Mouse (Mus musculus) inflammation-experienced regulatory T-cells, adult 6 months (primary cell): ENCODE measurements around the gene Sh3bgrl3. TPM values are rescaled to one million over a fixed set of nuclear protein-coding genes. Genes with fewer than 3 reads are reported as not detected.
A peak's percentile ranks its signal among the peaks of the same experiment; 100 is the strongest.

Experiments used
- ATAC-seq: one replicate; pipeline ENCODE4 v1.8.0; 2017
- polyA plus RNA-seq, 3 experiments: library from polyadenylated mRNA; unstranded; fragments of 100-300 nt; shearing (Covaris generic); gene quantifications; one replicate each; pipeline ENCODE4 v1.2.1; 2017

Sh3bgrl3 gene
- polyA plus RNA-seq, 3 experiments from 2014 or later, result 884 to 1,358 (median 1,179) TPM

DNA sequence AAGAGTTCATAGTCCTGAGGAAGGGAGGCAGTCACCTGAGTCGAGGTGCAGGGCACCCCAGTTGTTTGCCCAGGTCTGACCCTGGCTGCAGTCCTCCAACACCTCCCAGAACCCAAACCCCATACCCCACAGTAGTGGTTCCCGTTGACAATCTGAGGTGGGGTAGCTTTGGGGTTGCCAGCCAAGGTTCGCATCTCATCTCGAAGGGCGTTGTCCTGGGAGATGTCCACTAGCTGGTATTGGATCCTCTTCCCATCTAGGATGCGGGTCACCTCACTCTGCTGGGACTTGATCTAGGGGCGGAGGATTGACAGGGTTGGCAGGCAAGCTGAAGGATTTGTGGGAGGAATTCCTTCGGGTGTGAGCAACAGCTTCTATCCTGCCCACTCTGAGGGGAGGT is 796 bp downstream of the Sh3bgrl3 start:
- no peak for ATAC-seq

DNA sequence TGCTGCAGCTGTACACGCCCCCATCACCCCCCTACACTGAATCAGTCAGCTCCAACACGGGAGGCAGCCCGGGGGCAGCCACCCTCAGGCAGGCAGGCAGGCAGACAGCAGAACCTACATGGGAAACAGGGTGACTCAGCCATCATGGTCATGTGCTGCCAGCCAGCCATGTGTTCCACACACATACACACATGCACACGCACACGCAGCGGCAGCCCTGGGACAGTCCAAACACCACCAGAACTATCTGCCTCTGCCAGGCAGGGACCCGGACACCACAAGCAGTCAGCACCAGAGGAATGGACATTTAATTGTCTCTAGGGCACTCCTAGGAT is 1.5 kb downstream of the Sh3bgrl3 start:
- no peak for ATAC-seq

- no peak for ATAC-seq
Measured at GRCm38 (mm10) chr4:134126300-134127120, 2.1 kb downstream of the Sh3bgrl3 start.

DNA sequence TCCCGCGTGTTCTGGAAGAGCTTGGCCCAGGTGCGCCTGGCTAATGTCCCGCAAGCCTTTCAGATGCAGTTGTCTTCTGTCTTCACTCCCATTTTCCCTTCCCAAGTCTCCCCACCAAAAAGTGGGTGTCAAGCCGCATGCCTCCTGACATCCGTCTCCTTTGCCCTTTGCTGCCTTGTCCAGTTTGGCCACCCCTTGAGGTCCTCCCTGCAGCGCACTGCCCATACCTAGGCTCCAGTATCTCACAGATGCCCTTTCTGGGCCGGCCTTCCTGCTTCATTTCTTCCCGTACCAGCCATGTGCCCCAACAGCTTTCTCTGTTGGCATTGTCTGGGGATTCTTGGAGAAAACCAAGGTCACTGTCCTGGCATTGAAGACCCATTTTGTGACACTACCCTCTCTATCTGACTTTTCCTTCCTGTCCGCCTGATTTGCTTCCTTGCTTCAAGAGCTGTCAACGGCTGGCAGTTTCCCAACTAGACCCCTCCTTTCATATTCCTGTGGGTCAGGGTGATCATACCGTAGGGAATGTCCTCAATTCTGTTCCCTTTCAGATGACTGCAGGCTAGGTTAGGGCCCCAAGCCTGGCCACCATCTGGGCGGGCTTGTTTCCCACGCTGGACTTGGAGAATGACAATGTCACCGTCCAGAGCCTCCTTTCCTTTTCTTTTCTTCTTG is 3.1 kb downstream of the Sh3bgrl3 start:
- ATAC-seq, result no peak

GRCm38 (mm10) chr4:134123680-134124551 is 4.7 kb downstream of the Sh3bgrl3 start:
- ATAC-seq, result peak; percentile 29

- ATAC-seq, result no peak
Measured at GRCm38 (mm10) chr4:134123147-134123546, 5.4 kb downstream of the Sh3bgrl3 start.

DNA sequence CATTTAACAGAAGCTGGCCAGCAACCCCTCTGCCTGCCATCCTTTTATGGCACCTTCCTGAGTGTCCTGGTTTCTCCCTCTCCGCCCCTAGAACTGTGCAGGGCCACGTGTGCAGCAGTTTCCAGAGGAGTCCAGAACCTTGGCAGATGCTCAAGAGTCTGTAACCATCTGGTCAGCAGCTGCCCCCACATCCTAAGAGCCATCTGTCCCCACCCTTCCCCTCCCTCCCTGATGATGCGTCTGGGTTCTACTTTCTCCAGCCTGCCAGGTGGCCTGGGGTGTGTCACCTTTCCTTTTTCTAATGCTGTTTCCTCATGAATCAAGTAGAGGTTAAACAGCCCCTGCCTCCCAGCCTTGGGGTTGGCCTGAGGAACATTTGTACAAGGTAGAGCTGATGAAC is 6.3 kb downstream of the Sh3bgrl3 start:
- no peak for ATAC-seq

GRCm38 (mm10) chr4:134121571-134121970 is 7.0 kb downstream of the Sh3bgrl3 start:
- ATAC-seq, result peak; percentile 53

DNA sequence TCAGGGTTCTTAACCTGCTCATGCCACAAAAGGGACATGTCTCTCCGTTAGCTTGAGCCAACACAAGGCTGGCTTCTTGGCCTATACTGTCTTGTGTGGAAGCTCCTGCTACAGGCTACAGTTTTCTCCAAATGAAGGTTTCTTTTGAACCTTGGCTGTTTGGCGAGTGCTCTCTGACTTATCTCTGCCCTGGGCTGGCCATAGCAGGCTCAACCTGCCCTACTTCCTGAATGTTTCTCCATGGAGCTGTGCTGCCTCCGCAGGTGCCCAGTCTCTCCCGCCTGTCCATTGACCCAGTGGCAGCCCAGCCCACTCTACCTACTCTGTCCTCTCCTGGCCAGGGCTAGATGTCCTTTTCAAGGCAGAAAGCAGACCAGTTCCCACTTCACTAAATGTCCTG is 7.7 kb downstream of the Sh3bgrl3 start:
- ATAC-seq, result no peak

GRCm38 (mm10) chr4:134120192-134120805 is 8.3 kb downstream of the Sh3bgrl3 start:
- no peak for ATAC-seq

- ATAC-seq, result no peak
Measured at GRCm38 (mm10) chr4:134119644-134120043, 8.9 kb downstream of the Sh3bgrl3 start.

DNA sequence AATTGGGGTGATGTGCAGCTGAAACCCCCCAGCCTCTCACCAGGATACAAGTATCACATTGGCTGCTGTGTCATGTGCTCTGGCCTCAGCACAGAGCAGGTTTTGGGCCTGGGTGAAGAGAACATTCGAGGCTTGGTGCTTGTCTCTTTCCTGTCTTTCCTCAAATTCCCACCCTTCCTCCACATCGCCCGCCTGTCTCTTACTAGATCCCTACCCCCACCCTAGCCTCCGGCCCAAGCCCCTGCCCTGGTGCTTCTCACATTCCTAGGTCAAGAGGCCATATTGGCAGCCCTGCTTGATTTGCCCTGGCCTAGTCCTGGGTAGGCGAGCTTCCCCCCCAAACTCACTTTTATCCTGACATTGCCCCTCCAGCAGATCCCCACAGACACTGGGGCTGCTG is 9.5 kb downstream of the Sh3bgrl3 start:
- no peak for ATAC-seq

- peak; percentile 60 for ATAC-seq
Measured at GRCm38 (mm10) chr4:134118126-134118800, 10.3 kb downstream of the Sh3bgrl3 start.

DNA sequence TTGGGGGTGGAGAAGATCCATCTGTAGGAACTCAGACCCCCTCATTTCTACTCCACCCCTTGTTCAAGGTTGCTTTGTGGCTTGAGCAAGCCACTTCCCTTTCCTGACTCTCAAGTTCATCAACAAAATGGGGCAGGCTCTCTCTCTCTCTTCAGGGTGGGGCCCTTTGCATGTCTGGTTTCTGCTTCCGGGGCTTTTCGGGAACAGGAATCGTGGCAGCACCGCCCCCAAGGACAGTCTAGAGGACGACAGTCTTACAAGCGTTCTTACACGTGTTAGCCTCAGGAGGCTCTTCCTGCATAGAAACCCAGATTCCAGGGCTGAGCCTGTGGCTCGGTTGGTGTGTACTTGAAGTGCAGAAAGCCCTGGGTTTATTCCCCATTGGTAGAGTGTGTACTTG is 11.6 kb downstream of the Sh3bgrl3 start:
- ATAC-seq, result peak; percentile 67

DNA sequence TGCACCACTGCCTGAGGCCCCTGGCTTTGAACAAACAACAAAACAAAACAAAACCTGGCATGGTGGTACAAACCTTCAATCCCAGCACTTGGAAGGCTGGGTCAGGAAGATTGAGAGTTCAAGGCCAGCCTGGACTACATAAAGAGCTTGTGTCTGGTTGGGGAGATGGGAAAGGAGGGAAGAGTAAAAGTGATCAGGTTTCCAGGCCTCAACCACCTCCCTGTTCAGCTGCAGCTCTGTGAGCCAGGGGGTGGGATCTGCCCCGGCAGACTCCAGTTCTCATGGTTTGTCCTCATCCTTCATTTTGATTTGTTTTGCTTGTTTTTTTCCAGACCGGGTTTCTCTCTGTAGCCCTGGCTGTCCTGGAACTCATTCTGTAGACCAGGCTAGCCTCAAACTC is 12.1 kb downstream of the Sh3bgrl3 start:
- ATAC-seq, result no peak

DNA sequence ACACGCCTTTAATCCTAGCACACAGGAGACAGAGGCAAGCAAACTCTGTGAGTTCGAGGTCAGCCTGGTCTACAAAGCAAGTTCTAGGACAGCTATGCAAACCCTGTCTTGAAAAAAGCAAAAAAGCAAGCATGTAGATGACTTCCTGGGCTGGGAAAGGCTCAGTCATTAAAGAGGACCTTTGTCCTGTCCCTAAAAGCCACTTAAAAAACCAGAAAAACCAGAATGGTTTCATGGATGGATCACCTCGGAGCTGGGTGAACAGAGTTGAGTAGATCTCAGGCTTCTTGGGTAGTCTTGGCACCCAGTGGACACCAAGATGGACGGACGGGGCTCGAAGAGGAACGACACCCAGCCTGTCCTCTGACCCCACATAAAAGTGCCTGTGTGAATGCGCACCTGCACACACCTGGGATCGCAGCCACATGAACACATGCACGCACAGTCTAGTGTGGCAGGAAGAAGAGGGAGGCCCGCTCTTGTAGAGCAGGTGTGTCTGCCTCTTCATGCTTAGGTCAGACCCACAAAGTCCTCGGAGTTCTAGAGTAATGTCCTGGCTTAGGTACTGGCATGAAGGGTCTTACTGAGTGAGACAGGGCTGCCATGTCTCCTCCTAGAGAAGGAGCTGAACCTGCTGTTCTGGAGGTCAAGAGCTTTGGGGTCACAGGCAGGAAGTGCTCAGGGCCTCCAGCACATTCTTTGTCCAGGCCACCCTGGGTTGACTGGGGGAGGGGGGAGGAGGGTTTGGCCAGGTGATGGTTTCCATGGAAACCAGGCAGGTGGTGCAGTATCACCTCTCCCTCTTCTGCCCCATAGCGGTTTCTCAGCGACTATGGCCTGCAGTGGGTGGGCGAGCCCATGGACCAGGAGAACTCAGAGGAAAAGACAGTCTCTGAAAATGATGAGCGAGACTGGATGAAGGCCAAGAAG is 13.1 kb downstream of the Sh3bgrl3 start:
- no peak for ATAC-seq

DNA sequence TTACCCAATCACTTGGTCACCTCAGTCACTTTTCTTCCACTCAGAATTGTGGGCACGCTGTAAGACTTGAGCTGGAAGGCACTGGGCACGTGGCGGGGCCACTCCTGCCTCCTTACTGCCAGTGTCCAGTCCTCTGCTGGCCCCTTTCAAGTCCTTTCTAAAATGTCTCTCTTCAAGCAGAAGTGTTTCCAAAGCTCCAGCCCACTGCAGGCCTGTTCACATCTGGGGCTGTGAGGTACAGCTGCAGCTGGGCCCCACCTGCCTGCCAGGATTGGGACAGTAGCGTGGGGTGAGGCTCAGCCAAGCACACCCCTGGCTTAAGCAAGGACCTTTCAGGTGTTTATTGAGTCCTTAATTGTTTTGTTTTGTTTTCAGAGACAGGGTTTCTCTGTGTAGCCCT is 14.6 kb downstream of the Sh3bgrl3 start:
- no peak for ATAC-seq

- no peak for ATAC-seq
Measured at GRCm38 (mm10) chr4:134113356-134113994, 15.1 kb downstream of the Sh3bgrl3 start.

- ATAC-seq, result no peak
Measured at GRCm38 (mm10) chr4:134112403-134112802, 16.2 kb downstream of the Sh3bgrl3 start.

DNA sequence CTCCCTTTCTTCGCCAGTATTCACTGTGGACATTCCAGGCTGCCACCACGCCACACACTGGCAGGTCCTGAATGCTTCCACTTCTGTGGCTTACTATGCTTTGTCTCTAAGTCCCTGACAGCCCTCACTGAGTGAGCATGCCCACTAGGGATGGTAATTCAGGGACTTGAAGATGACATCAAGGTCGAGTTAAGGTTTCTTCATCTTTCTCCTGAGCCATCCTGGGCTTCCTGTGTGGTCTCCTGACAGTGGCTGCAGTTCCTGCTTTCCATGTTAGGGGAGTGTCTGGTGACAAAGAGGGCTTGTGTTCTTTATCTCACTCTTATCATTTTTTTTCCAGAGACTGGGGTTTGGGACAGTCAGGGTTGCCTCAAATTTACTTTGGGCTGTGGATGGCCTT is 17.9 kb downstream of the Sh3bgrl3 start:
- no peak for ATAC-seq

- no peak for ATAC-seq
Measured at GRCm38 (mm10) chr4:134108196-134108595, 20.4 kb downstream of the Sh3bgrl3 start.
